Mouse (Mus musculus): ENCODE results near the gene Fgfr2.

Fgfr2 gene

GRCm38 (mm10) chr7:130645994-130646761 is 2477.0 kb downstream of the Fgfr2 start:
- in situ Hi-C loops (cut with MboI; ENCODE audit: unreplicated experiment in 2 of 2) = no loop called here

GRCm38 (mm10) chr7:130645332-130645993 is 2477.7 kb downstream of the Fgfr2 start:
- in situ Hi-C loops (cut with MboI; ENCODE audit: unreplicated experiment in 2 of 2) = no loop called here

GRCm38 (mm10) chr7:130640681-130641080 is 2482.5 kb downstream of the Fgfr2 start:
- in situ Hi-C loops (cut with MboI; ENCODE audit: unreplicated experiment in 2 of 2) = no loop called here

GRCm38 (mm10) chr7:130637811-130638210 is 2485.3 kb downstream of the Fgfr2 start:
- in situ Hi-C loops (cut with MboI; ENCODE audit: unreplicated experiment in 2 of 2) = no loop called here

- in situ Hi-C loops (cut with MboI; ENCODE audit: unreplicated experiment in 2 of 2) = no loop called here
Measured at GRCm38 (mm10) chr7:130636902-130637301, 2486.2 kb downstream of the Fgfr2 start.

- in situ Hi-C loops (cut with MboI; ENCODE audit: unreplicated experiment in 2 of 2) = no loop called here
Measured at GRCm38 (mm10) chr7:130636274-130636673, 2486.9 kb downstream of the Fgfr2 start.

- in situ Hi-C loops (cut with MboI; ENCODE audit: unreplicated experiment in 2 of 2) = no loop called here
Measured at GRCm38 (mm10) chr7:130635212-130635611, 2487.9 kb downstream of the Fgfr2 start.

- in situ Hi-C loops (cut with MboI; ENCODE audit: unreplicated experiment in 2 of 2) = no loop called here
Measured at GRCm38 (mm10) chr7:130634259-130634871, 2488.8 kb downstream of the Fgfr2 start.

- in situ Hi-C loops (cut with MboI; ENCODE audit: unreplicated experiment in 2 of 2) = no loop called here
Measured at GRCm38 (mm10) chr7:130632379-130632732, 2490.8 kb downstream of the Fgfr2 start.

GRCm38 (mm10) chr7:130631553-130632378 is 2491.4 kb downstream of the Fgfr2 start:
- in situ Hi-C loops (cut with MboI; ENCODE audit: unreplicated experiment in 2 of 2) = no loop called here

GRCm38 (mm10) chr7:130630956-130631355 is 2492.2 kb downstream of the Fgfr2 start:
- in situ Hi-C loops (cut with MboI; ENCODE audit: unreplicated experiment in 2 of 2) = no loop called here

- in situ Hi-C loops (cut with MboI; ENCODE audit: unreplicated experiment in 2 of 2) = no loop called here
Measured at GRCm38 (mm10) chr7:130629999-130630398, 2493.2 kb downstream of the Fgfr2 start.

- in situ Hi-C loops (cut with MboI; ENCODE audit: unreplicated experiment in 2 of 2) = no loop called here
Measured at GRCm38 (mm10) chr7:130628601-130629000, 2494.5 kb downstream of the Fgfr2 start.

- in situ Hi-C loops (cut with MboI; ENCODE audit: unreplicated experiment in 2 of 2) = no loop called here
Measured at GRCm38 (mm10) chr7:130625361-130625760, 2497.8 kb downstream of the Fgfr2 start.

- in situ Hi-C loops (cut with MboI; ENCODE audit: unreplicated experiment in 2 of 2) = no loop called here
Measured at GRCm38 (mm10) chr7:130624299-130624698, 2498.9 kb downstream of the Fgfr2 start.

GRCm38 (mm10) chr7:130622359-130622758 is 2500.8 kb downstream of the Fgfr2 start:
- in situ Hi-C loops (cut with MboI; ENCODE audit: unreplicated experiment in 2 of 2) = no loop called here

- in situ Hi-C loops (cut with MboI; ENCODE audit: unreplicated experiment in 2 of 2) = no loop called here
Measured at GRCm38 (mm10) chr7:130621953-130622352, 2501.2 kb downstream of the Fgfr2 start.

GRCm38 (mm10) chr7:130621068-130621467 is 2502.1 kb downstream of the Fgfr2 start:
- in situ Hi-C loops (cut with MboI; ENCODE audit: unreplicated experiment in 2 of 2) = no loop called here

GRCm38 (mm10) chr7:130617591-130617990 is 2505.6 kb downstream of the Fgfr2 start:
- in situ Hi-C loops (cut with MboI; ENCODE audit: unreplicated experiment in 2 of 2) = no loop called here

- in situ Hi-C loops (cut with MboI; ENCODE audit: unreplicated experiment in 2 of 2) = no loop called here
Measured at GRCm38 (mm10) chr7:130613973-130614372, 2509.2 kb downstream of the Fgfr2 start.

GRCm38 (mm10) chr7:130606958-130607357 is 2516.2 kb downstream of the Fgfr2 start:
- in situ Hi-C loops (cut with MboI; ENCODE audit: unreplicated experiment in 2 of 2) = no loop called here
